Mouse (Mus musculus): ENCODE measurements around the gene Gm37419. TPM values are rescaled to one million over a fixed set of nuclear protein-coding genes. Genes with fewer than 3 reads are reported as not detected.

Gene Gm37419
- not detected in 2 replicates for polyA plus RNA-seq (2015; fragmentation: Nextera tagmentation; extraction: Ambion mirVana)

DNA sequence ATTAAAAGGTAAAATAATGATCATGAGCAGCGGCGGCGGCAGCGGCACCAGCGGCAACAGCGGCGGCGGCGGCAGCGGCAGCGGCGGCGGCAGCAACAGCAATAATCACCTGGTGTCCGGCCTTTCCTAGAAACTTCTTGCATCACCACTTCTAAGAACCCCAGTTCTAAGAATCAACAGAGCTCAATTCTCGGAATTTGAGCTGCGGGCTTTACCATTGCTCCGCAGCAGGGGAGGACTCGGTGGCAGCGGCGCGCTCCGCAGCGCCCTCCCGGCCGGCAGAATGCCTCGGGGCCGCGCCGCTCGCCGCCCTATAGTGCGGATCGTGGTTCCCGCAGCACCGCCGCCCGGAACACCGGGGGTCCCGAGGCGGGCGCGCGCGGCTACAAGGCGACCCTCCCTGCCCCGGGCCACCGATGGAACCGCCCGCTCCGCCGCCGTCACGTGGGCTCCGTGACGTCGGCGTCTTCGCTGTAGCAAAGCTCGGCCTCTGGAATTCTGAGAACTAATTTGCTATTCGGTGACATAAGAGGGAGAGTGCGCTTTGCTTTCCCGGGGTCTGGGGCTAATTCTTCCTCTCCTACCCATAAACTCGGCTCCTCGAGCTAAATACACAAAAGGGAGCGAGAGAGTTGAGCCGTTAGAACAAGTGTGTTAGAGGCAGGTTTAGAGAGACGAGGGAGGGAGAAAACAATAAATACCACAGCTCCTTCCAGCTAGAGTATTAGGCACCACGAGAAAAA lies at the start of gene Gm37419, which contains the start of gene Bcl6:
Gm37419 (plus strand) TSS at position 17 of the 743 bp plus-strand sequence.
Bcl6 (minus strand) TSS at position 387 of the 743 bp plus-strand sequence.
- TF ChIP-seq CTCF (IDR thresholded peaks at IDR 0.05; ENCODE audit: low read depth) = no peak
- TF ChIP-seq EP300 (IDR thresholded peaks at IDR 0.05; ENCODE audit: low read depth) = peak; percentile 86
- Histone ChIP-seq H3K4me2 (ENCODE audit: low read depth, low read length) (peak within 1 kb of the TSS; percentile 80), H3K9me3 (ENCODE audit: low read length) (no peaks in the 10 kb centered on the region), H3K27ac (ENCODE audit: low read depth) (peak within 1 kb of the TSS; percentile 100), H3K9ac (replicated peaks) (peak within 1 kb of the TSS; percentile 98), H3K4me3 (ENCODE audit: low read depth, low read length) (peak within 1 kb of the TSS; percentile 78), H3K27me3 (ENCODE audit: insufficient read depth, low read length) (no peaks in the 10 kb centered on the region), H3K4me1 (ENCODE audit: insufficient read depth) (peaks cover 13% of the 10 kb centered on the region), H3K36me3 (replicated peaks; ENCODE audit: insufficient read depth, low read length) (no peaks in the 10 kb centered on the region)
- under 1% methylated on average over 68 of the region's 68 CpGs for whole genome bisulfite sequencing (ENCODE audit: insufficient replicate concordance)
- ATAC-seq (peak; percentile 69), DNase-seq (peak; percentile 88)

DNA sequence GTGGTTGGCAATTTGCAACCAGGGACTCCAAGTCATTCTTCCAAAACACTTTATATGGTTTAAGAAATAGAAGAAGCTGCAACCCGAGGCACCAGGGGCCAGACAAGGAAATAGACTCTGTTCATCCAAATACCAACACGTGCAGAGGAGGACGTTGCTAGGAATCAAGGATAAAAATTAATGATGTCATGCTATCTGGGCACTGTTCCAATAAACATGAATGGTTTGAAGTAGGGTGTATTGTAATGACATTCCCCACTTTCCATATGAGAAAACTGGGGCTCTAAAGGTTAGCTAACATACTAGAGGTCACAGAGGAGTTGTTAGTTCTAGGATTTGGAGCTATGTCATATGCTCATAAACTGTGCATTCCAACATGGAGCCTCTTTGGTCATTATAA lies 43.5 kb upstream of the Gm37419 start:
- 38% methylated on average over 3 of the region's 3 CpGs for WGBS (ENCODE audit: insufficient replicate concordance)
- no peak overlapping the region for H3K27ac ChIP-seq (ENCODE audit: low read depth)
- TF ChIP-seq EP300 (IDR thresholded peaks at IDR 0.05; ENCODE audit: low read depth) (no peak), CTCF (IDR thresholded peaks at IDR 0.05; ENCODE audit: low read depth) (no peak)

DNA sequence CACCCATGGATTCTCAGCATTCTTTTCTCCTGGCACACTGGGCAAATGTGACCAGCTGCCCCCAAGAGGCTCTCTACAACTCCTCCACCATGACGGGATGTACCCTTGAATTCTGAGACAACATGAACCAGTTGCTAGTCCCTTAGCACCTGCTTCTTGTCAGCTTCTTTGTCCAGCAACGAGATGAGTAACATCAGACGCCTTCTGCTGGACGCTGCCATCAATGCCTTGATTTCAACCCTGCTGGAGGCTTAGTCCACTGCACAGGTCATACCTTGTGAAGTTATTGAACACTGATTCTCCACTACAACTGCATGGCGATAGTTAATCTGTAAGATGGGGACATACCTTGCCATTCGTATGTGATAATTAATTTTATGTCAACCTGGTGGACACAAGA lies 40.6 kb upstream of the Gm37419 start:
- DNase-seq (no peak), ATAC-seq (no peak)
- Histone ChIP-seq H3K27ac (ENCODE audit: low read depth) (no peak overlapping the region), H3K4me1 (ENCODE audit: insufficient read depth) (no peaks in the 10 kb centered on the region), H3K9ac (replicated peaks) (no peak overlapping the region), H3K4me2 (ENCODE audit: low read depth, low read length) (no peak overlapping the region), H3K36me3 (replicated peaks; ENCODE audit: insufficient read depth, low read length) (no peaks in the 10 kb centered on the region), H3K4me3 (ENCODE audit: low read depth, low read length) (no peak overlapping the region), H3K27me3 (ENCODE audit: insufficient read depth, low read length) (no peaks in the 10 kb centered on the region), H3K9me3 (ENCODE audit: low read length) (no peaks in the 10 kb centered on the region)
- TF ChIP-seq EP300 (IDR thresholded peaks at IDR 0.05; ENCODE audit: low read depth) = no peak
- 72% methylated on average over 6 of the region's 6 CpGs for WGBS (ENCODE audit: insufficient replicate concordance)

More for the DNA sequence above, 43.5 kb upstream of the Gm37419 start:
- Histone ChIP-seq H3K9me3 (ENCODE audit: low read length) (no peaks in the 10 kb centered on the region), H3K9ac (replicated peaks) (no peak overlapping the region), H3K27me3 (ENCODE audit: insufficient read depth, low read length) (no peaks in the 10 kb centered on the region), H3K4me1 (ENCODE audit: insufficient read depth) (no peaks in the 10 kb centered on the region), H3K36me3 (replicated peaks; ENCODE audit: insufficient read depth, low read length) (no peaks in the 10 kb centered on the region), H3K4me3 (ENCODE audit: low read depth, low read length) (no peak overlapping the region), H3K4me2 (ENCODE audit: low read depth, low read length) (no peak overlapping the region)
- ATAC-seq (no peak), DNase-seq (no peak)

DNA sequence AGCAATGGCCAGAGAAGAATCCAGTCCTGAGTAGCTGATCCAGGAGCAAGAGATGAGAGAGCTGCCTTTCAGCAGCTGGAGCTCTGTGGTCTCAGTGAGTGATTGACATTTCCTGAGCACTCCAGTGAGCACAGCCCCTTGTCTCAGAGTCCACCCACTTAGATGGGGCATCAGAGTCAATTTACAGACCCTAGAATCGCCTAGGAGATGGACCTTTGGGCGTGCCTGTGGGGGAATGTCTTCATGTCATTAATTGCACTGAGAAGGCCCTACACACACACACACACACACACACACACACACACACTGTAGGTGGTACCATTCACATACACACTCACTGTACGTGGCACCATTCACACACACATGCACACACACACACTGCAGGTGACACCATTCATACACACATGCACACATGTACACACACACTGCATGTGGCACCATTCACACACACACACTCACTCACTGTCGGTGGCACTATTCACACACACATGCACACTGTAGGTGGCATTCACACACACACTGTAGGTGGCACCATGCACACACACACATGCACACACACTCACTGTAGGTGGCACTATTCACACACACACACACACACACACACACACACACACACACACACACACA lies 36.1 kb upstream of the Gm37419 start:
- Histone ChIP-seq H3K27ac (ENCODE audit: low read depth) (no peak overlapping the region), H3K4me3 (ENCODE audit: low read depth, low read length) (no peak overlapping the region), H3K27me3 (ENCODE audit: insufficient read depth, low read length) (no peaks in the 10 kb centered on the region), H3K4me2 (ENCODE audit: low read depth, low read length) (no peak overlapping the region), H3K9ac (replicated peaks) (no peak overlapping the region), H3K4me1 (ENCODE audit: insufficient read depth) (no peaks in the 10 kb centered on the region), H3K36me3 (replicated peaks; ENCODE audit: insufficient read depth, low read length) (no peaks in the 10 kb centered on the region), H3K9me3 (ENCODE audit: low read length) (no peaks in the 10 kb centered on the region)
- DNase-seq (no peak), ATAC-seq (no peak)
- 60% methylated on average over 4 of the region's 4 CpGs for WGBS (ENCODE audit: insufficient replicate concordance)
- TF ChIP-seq CTCF (IDR thresholded peaks at IDR 0.05; ENCODE audit: low read depth) (no peak), EP300 (IDR thresholded peaks at IDR 0.05; ENCODE audit: low read depth) (no peak)

DNA sequence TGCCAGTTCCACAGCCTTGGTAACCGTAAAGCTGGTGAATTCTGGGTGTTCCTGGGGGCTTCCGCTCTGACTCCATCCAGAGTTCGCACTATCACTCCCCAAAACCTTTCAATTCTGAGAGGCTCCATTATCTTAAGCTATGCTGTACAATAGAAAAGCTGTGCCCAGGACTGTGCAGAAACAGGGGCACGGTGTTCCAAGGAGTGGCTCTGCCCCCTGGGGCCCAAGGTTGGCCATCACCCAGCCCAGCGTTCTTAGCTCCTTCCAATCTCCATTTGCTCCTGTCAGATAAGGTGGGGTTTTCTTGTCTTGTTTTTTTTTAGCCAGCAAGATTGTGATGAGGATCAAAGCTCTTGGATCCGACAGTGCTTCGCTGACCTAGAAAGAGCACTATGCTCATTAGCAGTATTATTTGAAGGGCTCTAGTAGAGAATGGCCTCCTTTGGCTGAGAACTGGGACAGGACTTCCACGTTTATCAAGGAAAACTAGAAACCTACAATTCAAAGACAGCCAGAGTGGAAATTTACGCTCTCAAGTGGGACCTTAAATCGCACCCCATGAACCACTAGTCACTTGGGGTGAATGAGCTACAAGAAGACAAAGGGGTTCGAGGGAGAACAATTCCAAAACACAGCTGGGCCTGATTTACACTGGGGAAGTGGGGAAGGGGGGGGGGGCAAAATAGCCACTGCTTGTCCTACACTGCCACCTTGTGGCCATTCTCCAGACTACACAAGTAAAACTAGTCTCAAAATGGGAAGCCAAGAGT lies 34.9 kb upstream of the Gm37419 start:
- Histone ChIP-seq H3K4me1 (ENCODE audit: insufficient read depth) (no peaks in the 10 kb centered on the region), H3K9me3 (ENCODE audit: low read length) (no peaks in the 10 kb centered on the region), H3K9ac (replicated peaks) (no peak overlapping the region), H3K27ac (ENCODE audit: low read depth) (no peak overlapping the region), H3K27me3 (ENCODE audit: insufficient read depth, low read length) (no peaks in the 10 kb centered on the region), H3K36me3 (replicated peaks; ENCODE audit: insufficient read depth, low read length) (no peaks in the 10 kb centered on the region), H3K4me3 (ENCODE audit: low read depth, low read length) (no peak overlapping the region), H3K4me2 (ENCODE audit: low read depth, low read length) (no peak overlapping the region)
- 52% methylated on average over 11 of the region's 11 CpGs for WGBS (ENCODE audit: insufficient replicate concordance)
- TF ChIP-seq EP300 (IDR thresholded peaks at IDR 0.05; ENCODE audit: low read depth) (no peak), CTCF (IDR thresholded peaks at IDR 0.05; ENCODE audit: low read depth) (peak; percentile 79)
- DNase-seq (peak; percentile 67), ATAC-seq (no peak)

DNA sequence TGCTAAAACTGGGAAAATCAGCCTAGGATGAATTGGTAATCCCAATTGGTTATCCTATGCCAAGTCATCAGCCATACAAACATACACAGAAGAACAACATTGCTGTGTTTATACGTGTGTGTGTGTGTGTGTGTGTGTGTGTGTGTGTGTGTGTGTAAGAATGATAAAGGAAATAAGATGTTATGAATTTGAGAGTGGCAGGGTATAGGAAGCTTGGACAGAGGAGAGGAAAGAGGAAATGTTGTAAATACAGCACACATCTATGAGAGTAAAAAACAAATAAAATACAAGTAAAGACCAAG lies 34.4 kb upstream of the Gm37419 start:
- H3K4me3 ChIP-seq (ENCODE audit: low read depth, low read length) = no peak overlapping the region
- no peaks in the 10 kb centered on the region for H3K9me3 ChIP-seq (ENCODE audit: low read length)
- H3K4me2 ChIP-seq (ENCODE audit: low read depth, low read length) = no peak overlapping the region
- 6% methylated on average over 1 of the region's 1 CpGs for WGBS (ENCODE audit: insufficient replicate concordance)
- H3K4me1 ChIP-seq (ENCODE audit: insufficient read depth) = no peaks in the 10 kb centered on the region
- no peak overlapping the region for H3K9ac ChIP-seq (replicated peaks)
- no peak for ATAC-seq
- no peaks in the 10 kb centered on the region for H3K27me3 ChIP-seq (ENCODE audit: insufficient read depth, low read length)
- DNase-seq = no peak
- H3K27ac ChIP-seq (ENCODE audit: low read depth) = no peak overlapping the region
- no peak for TF ChIP-seq EP300 (IDR thresholded peaks at IDR 0.05; ENCODE audit: low read depth)
- no peak for TF ChIP-seq CTCF (IDR thresholded peaks at IDR 0.05; ENCODE audit: low read depth)
- no peaks in the 10 kb centered on the region for H3K36me3 ChIP-seq (replicated peaks; ENCODE audit: insufficient read depth, low read length)
